Mouse (Mus musculus) hindbrain, embryonic 11.5 days (tissue): ENCODE results near the gene Sdhaf3. TPM values are rescaled to one million over a fixed set of nuclear protein-coding genes. Genes with fewer than 3 reads are reported as not detected.
"Not testable (repeated sequence)": the region's sequence is repeated elsewhere in the genome, so short reads cannot be mapped to it uniquely, and the experiment has no call there.

ENCODE experiments used
- ATAC-seq: fragments of 200-750 bp; cut with Nextera tagmentation; 2 replicates; pipeline ENCODE4 v1.8.0; 2017; ENCODE audit warnings: mild to moderate bottlenecking, moderate TSS enrichment, moderate library complexity; ENCODE audit not compliant: low FRiP score
- DNase-seq: peaks from one replicate; pipeline ENCODE4 v3.0.0-alpha.2; 2015; ENCODE audit warnings: low spot score
- H3K27ac ChIP-seq: fragments of 300-500 bp; sonication (generic); 2 replicates; pipeline ENCODE4 v1.5.1; 2014; ENCODE audit warnings: mild to moderate bottlenecking, low read depth, low read length
- H3K27me3 ChIP-seq: fragments of 300-500 bp; sonication (generic); 2 replicates; pipeline ENCODE4 v1.6.1; 2014; ENCODE audit warnings: mild to moderate bottlenecking, low read length, moderate library complexity, mixed read lengths; ENCODE audit not compliant: control insufficient read depth, insufficient read depth
- H3K36me3 ChIP-seq: fragments of 300-500 bp; sonication (generic); 2 replicates; pipeline ENCODE4 v1.6.1; 2014; ENCODE audit warnings: mild to moderate bottlenecking, low read length, moderate library complexity, mixed read lengths; ENCODE audit not compliant: control insufficient read depth, insufficient read depth
- H3K4me1 ChIP-seq: fragments of 300-500 bp; sonication (generic); replicated peaks from 2 replicates; pipeline ENCODE4 v1.6.1; 2014; ENCODE audit warnings: low read length, mixed read lengths; ENCODE audit not compliant: control insufficient read depth, insufficient read depth
- H3K4me2 ChIP-seq: fragments of 300-500 bp; sonication (generic); replicated peaks from 2 replicates; pipeline ENCODE4 v1.6.1; 2014; ENCODE audit warnings: mild to moderate bottlenecking, low read depth, low read length
- H3K4me3 ChIP-seq: fragments of 300-500 bp; sonication (generic); 2 replicates; pipeline ENCODE4 v1.5.1; 2014; ENCODE audit warnings: low read depth, low read length
- H3K9ac ChIP-seq: fragments of 300-500 bp; sonication (generic); 2 replicates; pipeline ENCODE4 v1.6.1; 2014; ENCODE audit warnings: low read depth, low read length
- H3K9me3 ChIP-seq: fragments of 300-500 bp; sonication (generic); 2 replicates; pipeline ENCODE4 v1.6.1; 2016; ENCODE audit warnings: low read length; ENCODE audit not compliant: control insufficient read depth
- WGBS: fragments of 180-500 bp; shearing (Covaris S2); extraction: QIAGEN DNeasy Blood & Tissue Kit; methylation state at CpG from one replicate; pipeline ENCODE4 v1.1.7; 2014; 5-methylcytosine and 5-hydroxymethylcytosine counted together
- polyA plus RNA-seq: library from polyadenylated mRNA; unstranded; fragments of >200 nt; fragmentation: Nextera tagmentation; extraction: Ambion mirVana; gene quantifications from 2 replicates; pipeline ENCODE4 v1.2.1, GENCODE M21; 2014

Gene Sdhaf3
- polyA plus RNA-seq, 1 experiment from 2014 or later = 9.0 TPM

GRCm38 (mm10) chr6:6940845-6941244 lies 15.0 kb upstream of the Sdhaf3 start:
- Histone ChIP-seq H3K27ac (no peak overlapping the region), H3K4me1 (no peaks in the 10 kb centered on the region), H3K4me2 (no peak overlapping the region), H3K4me3 (no peak overlapping the region), H3K36me3 (no peaks in the 10 kb centered on the region), H3K9ac (no peak overlapping the region), H3K9me3 (no peaks in the 10 kb centered on the region), H3K27me3 (no peaks in the 10 kb centered on the region)
- 71% methylated on average over 2 of the region's 2 CpGs for WGBS
- ATAC-seq = no peak
- no peak for DNase-seq

GRCm38 (mm10) chr6:6942813-6943212 lies 13.0 kb upstream of the Sdhaf3 start:
- Histone ChIP-seq H3K4me2 (no peak overlapping the region), H3K4me1 (no peaks in the 10 kb centered on the region), H3K36me3 (no peaks in the 10 kb centered on the region), H3K9me3 (no peaks in the 10 kb centered on the region), H3K4me3 (no peak overlapping the region), H3K27me3 (no peaks in the 10 kb centered on the region), H3K9ac (no peak overlapping the region), H3K27ac (no peak overlapping the region)
- peak; percentile 31 for DNase-seq
- 50% methylated on average over 6 of the region's 6 CpGs for WGBS
- ATAC-seq = no peak

- 24% methylated on average over 1 of the region's 1 CpGs for WGBS
- ATAC-seq (no peak), DNase-seq (no peak)
- Histone ChIP-seq H3K27me3 (no peaks in the 10 kb centered on the region), H3K36me3 (no peaks in the 10 kb centered on the region), H3K4me1 (no peaks in the 10 kb centered on the region), H3K9ac (no peak overlapping the region), H3K4me3 (no peak overlapping the region), H3K4me2 (no peak overlapping the region), H3K9me3 (no peaks in the 10 kb centered on the region), H3K27ac (no peak overlapping the region)
Measured at GRCm38 (mm10) chr6:6947650-6948049, 8.2 kb upstream of the Sdhaf3 start.

- whole genome bisulfite sequencing = 41% methylated on average over 6 of the region's 6 CpGs
- no peaks in the 10 kb centered on the region for H3K27me3 ChIP-seq
- H3K4me1 ChIP-seq = no peaks in the 10 kb centered on the region
- no peak overlapping the region for H3K27ac ChIP-seq
- peak; percentile 58 for ATAC-seq
- peak overlapping the region; percentile 58 for H3K4me2 ChIP-seq
- H3K9ac ChIP-seq = peak overlapping the region; percentile 27; the same call in 1 of the 2 replicates
- peak overlapping the region; percentile 68 for H3K4me3 ChIP-seq
- no peaks in the 10 kb centered on the region for H3K36me3 ChIP-seq
- H3K9me3 ChIP-seq = no peaks in the 10 kb centered on the region
- no peak for DNase-seq
Measured at GRCm38 (mm10) chr6:6955395-6955763, 425 bp upstream of the Sdhaf3 start.

- H3K36me3 ChIP-seq, H3K4me2 ChIP-seq, DNase-seq, H3K4me3 ChIP-seq, ATAC-seq, H3K9me3 ChIP-seq, H3K9ac ChIP-seq, H3K27ac ChIP-seq, H3K27me3 ChIP-seq, H3K4me1 ChIP-seq: not testable (repeated sequence)
- 92% methylated on average over 2 of the region's 4 CpGs for WGBS
Measured at GRCm38 (mm10) chr6:6959234-6959633, 3.4 kb downstream of the Sdhaf3 start.

- Histone ChIP-seq H3K27me3 (no peaks in the 10 kb centered on the region), H3K9me3 (no peaks in the 10 kb centered on the region), H3K36me3 (no peaks in the 10 kb centered on the region), H3K4me1 (no peaks in the 10 kb centered on the region), H3K4me3 (no peak overlapping the region), H3K27ac (no peak overlapping the region), H3K9ac (no peak overlapping the region), H3K4me2 (no peak overlapping the region)
- DNase-seq (no peak), ATAC-seq (no peak)
- 85% methylated on average over 4 of the region's 4 CpGs for WGBS
Measured at GRCm38 (mm10) chr6:6997226-6997946, 41.6 kb downstream of the Sdhaf3 start.

- Histone ChIP-seq H3K27me3 (no peaks in the 10 kb centered on the region), H3K9ac (no peak overlapping the region), H3K4me1 (no peaks in the 10 kb centered on the region), H3K4me3 (no peak overlapping the region), H3K36me3 (no peaks in the 10 kb centered on the region), H3K9me3 (no peaks in the 10 kb centered on the region), H3K4me2 (no peak overlapping the region), H3K27ac (no peak overlapping the region)
- DNase-seq = no peak
- ATAC-seq = no peak
- 95% methylated on average over 1 of the region's 1 CpGs for WGBS
Measured at GRCm38 (mm10) chr6:6997956-6998355, 42.2 kb downstream of the Sdhaf3 start.

- no peak overlapping the region for H3K4me2 ChIP-seq
- H3K27me3 ChIP-seq = no peaks in the 10 kb centered on the region
- DNase-seq (no peak), ATAC-seq (no peak)
- H3K27ac ChIP-seq = no peak overlapping the region
- no peak overlapping the region for H3K9ac ChIP-seq
- H3K4me3 ChIP-seq = no peak overlapping the region
- 82% methylated on average over 3 of the region's 3 CpGs for WGBS
- no peaks in the 10 kb centered on the region for H3K36me3 ChIP-seq
- H3K4me1 ChIP-seq = no peaks in the 10 kb centered on the region
- H3K9me3 ChIP-seq = no peaks in the 10 kb centered on the region
Measured at GRCm38 (mm10) chr6:6999015-6999414, 43.2 kb downstream of the Sdhaf3 start.

GRCm38 (mm10) chr6:7003085-7003484 lies 47.3 kb downstream of the Sdhaf3 start:
- DNase-seq = no peak
- H3K4me1 ChIP-seq = no peaks in the 10 kb centered on the region
- ATAC-seq = no peak
- H3K4me2 ChIP-seq = no peak overlapping the region
- no peak overlapping the region for H3K27ac ChIP-seq
- no peak overlapping the region for H3K4me3 ChIP-seq
- no peaks in the 10 kb centered on the region for H3K27me3 ChIP-seq
- H3K9me3 ChIP-seq = no peaks in the 10 kb centered on the region
- H3K36me3 ChIP-seq = no peaks in the 10 kb centered on the region
- WGBS = 86% methylated on average over 3 of the region's 4 CpGs
- no peak overlapping the region for H3K9ac ChIP-seq
